Mouse (Mus musculus): ENCODE measurements around the gene Zkscan2.

Zkscan2 gene

GRCm38 (mm10) chr7:123500239-123501219 lies at the start of gene Zkscan2:
TSS of gene Zkscan2 (minus strand) at chr7:123500449.
- DNase-seq (ENCODE audit: low read depth, low spot score) = peak; percentile 98

DNA sequence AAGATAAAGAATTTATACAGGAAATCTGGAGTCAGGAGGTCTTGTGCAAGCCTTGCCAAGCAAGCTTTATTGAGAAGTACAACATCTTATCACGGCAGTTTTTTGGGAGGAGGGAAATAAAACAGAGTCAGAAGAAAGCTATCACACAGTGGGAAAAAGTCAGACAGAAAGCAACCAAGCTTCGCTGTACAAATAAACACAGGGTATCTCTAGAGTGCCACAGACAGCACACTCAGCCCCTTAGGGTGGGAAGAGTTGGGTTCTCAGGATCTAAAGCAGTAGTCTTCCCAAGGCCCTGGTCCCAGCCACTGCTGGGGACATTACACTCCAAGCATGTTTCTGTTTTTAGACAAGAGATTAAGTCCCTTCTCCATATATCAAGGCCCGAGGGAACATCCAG lies 28.9 kb upstream of the Zkscan2 start:
- no peak for DNase-seq (ENCODE audit: low read depth, low spot score)

- no peak for DNase-seq (ENCODE audit: low read depth, low spot score)
Measured at GRCm38 (mm10) chr7:123525761-123526160, 25.5 kb upstream of the Zkscan2 start.

DNA sequence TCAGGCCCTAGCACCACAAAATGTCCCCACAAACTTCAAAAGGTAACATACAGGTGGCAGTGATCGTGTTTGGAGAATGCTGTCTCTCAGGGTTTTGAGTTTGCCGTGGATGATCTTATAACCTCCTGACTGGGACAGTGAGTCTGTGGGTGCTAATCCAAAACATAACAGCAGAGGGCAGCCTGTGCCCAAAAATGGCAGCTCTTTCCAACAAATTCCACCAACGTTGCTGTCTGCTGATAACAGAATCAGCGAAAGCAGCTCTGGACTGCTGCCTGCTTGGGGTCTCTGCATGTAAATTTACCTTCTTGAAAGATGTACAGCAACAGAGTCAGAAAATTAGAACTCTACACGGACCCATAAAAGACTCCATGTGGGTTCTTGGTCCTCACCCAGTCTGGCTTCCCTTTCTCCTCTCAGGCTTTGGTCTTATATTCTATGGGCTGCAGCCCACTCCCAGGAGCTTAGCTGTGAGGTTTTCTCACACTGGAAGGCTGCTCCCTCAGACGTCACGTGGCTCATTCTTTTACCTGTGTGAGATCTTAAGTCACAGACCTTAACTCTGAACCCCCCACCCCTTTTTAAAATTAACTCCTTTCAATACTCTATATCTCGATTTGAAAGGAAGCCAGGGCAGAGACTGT lies 24.1 kb upstream of the Zkscan2 start:
- DNase-seq (ENCODE audit: low read depth, low spot score) = peak; percentile 78

GRCm38 (mm10) chr7:123507946-123508345 lies 7.7 kb upstream of the Zkscan2 start:
- no peak for DNase-seq (ENCODE audit: low read depth, low spot score)

DNA sequence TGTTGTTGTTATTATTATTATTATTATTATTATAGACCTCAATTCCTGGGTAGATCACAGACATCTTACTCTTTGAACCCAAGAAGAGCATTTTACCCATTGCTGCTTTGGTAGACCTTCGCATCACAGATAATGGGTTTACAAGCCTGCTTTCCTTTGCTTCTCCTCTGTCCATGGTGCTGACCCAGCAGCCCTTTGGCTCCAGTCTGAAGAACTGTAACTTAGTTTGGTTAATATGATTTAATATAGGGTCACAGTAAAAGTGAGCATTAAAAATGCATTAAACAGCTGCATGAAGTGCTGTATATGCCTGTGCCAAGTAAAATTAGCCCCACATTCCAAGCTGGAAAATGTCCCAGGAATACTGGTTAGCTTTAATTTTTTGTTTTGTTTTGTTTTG lies 3.1 kb upstream of the Zkscan2 start:
- no peak for DNase-seq (ENCODE audit: low read depth, low spot score)

DNA sequence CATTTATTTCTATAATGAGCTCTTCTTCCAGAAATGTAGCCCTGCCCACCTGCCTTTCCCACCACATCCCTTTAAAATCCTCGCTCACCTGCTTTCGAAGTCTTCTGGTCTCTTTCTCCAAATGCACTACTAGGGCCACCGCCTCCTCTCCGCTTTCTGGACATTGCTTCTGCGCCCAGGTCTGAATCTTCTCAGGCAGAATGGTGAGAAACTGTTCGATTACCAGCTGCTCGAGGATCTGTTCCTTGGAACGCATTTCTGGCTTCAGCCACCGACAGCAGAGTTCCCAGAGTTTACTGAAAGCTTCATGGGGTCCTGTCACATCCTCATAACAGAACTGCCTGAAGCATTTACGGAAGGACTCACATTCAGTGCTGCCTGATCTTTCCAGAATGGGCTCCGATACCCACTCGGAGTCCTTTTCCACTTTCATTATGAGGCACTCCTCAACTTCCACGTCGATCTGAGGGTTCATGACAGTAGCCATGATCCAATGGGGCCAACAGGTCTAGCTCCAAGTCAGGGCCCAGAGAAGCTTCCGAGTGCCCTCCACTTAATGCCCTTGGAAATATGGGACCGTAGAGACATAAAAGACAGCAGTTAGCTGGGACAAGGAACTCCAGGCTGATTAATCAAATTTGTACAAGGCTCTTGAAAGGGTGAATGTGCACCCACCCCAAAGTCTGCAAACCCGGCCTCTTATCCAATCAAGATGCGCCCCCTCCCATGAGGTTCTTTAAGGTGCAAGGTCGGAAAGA lies 589 bp downstream of the Zkscan2 start:
- peak; percentile 55 for DNase-seq (ENCODE audit: low read depth, low spot score)

DNA sequence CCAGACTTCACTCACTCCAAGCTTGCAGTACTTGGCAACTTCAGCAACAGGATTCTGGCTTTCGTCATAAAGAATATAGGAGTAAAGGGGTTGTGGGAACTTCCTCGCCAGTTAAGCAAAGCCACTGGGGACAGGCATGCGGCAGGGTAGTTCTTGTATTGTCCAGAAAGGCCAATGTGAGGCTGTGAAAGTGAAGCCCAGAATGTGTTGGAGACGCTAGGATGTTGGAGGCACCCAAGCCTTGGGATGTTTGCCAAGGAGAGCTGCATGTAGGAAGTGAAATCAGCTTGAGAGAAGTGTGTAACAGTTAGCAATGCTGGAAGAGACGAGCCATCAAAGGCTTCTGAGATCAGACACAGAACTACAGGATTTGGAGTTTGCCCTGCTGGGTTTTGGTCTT lies 12.5 kb downstream of the Zkscan2 start:
- peak; percentile 82 for DNase-seq (ENCODE audit: low read depth, low spot score)

GRCm38 (mm10) chr7:123467961-123468360 lies 32.3 kb downstream of the Zkscan2 start:
- DNase-seq (ENCODE audit: low read depth, low spot score) = peak; percentile 78

- DNase-seq (ENCODE audit: low read depth, low spot score) = peak; percentile 91
Measured at GRCm38 (mm10) chr7:123465692-123466387, 34.4 kb downstream of the Zkscan2 start.

- DNase-seq (ENCODE audit: low read depth, low spot score) = peak; percentile 16
Measured at GRCm38 (mm10) chr7:123463569-123463968, 36.7 kb downstream of the Zkscan2 start.

DNA sequence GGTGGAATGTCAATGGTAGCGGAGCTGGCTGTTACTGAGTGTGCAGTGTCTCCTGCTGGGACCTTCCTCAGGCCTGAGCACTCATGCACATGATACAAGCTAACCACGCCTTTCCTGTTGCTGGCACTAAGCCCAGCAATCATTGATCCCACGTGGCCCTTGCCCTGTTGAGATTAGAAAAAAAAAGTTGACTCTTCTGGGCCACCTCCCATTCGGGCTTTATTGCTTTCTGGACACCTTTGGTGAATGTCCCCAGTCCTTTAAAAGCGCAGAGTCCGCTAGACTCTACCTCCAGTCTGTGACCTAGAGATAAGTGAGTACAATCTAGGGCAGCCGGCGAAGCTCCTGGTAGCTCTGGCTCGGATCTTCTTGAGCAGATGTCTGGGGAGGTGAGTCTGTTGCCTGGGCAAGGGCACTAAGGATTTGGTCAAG lies 38.2 kb downstream of the Zkscan2 start, which contains the start of gene Aqp8:
Gene Aqp8, plus strand, starts transcription at position 222 of the 432 bp plus-strand sequence.
- peak; percentile 15 for DNase-seq (ENCODE audit: low read depth, low spot score)

- no peak for DNase-seq (ENCODE audit: low read depth, low spot score)
Measured at GRCm38 (mm10) chr7:123461316-123461715, 38.9 kb downstream of the Zkscan2 start.

GRCm38 (mm10) chr7:123459247-123459646 lies 41.0 kb downstream of the Zkscan2 start:
- DNase-seq (ENCODE audit: low read depth, low spot score) = no peak

GRCm38 (mm10) chr7:123458309-123458708 lies 41.9 kb downstream of the Zkscan2 start:
- no peak for DNase-seq (ENCODE audit: low read depth, low spot score)

DNA sequence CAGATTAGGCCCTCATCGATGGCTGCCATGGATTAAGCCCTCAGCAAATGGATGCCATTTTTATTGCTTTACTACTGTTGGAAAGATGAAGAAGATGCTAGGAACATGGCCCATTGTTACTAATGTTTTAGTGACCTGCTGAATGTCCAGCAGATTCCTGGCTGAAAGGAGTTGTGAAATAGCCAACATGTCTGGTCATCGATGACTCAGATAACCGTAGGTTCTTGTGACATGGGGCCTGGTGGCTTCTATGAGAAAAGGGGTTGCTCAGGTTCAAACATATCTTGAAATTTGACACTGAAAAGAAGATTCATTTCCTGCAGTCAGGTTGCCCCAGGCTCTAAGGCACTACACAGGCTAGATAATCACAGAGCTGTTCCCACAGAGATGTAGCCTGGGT lies 45.2 kb downstream of the Zkscan2 start:
- no peak for DNase-seq (ENCODE audit: low read depth, low spot score)

DNA sequence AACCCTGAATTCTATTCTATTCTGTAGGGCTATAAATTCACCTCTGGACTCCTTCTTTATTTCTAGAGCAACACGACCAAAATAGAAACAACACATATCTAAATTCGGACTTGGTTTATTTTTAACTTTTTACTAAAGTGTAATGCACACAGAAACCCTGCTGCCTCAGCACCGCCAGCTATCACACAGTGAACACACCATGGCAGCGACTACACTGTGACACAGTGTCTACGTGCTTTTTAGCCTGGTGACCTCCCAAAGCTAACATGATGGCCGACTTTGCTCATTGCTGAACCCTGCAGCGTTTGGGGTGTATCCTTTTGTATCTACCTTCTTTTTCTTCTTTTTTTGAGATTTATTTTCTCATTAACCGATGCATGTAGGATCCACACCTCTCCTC lies 47.2 kb downstream of the Zkscan2 start:
- no peak for DNase-seq (ENCODE audit: low read depth, low spot score)

DNA sequence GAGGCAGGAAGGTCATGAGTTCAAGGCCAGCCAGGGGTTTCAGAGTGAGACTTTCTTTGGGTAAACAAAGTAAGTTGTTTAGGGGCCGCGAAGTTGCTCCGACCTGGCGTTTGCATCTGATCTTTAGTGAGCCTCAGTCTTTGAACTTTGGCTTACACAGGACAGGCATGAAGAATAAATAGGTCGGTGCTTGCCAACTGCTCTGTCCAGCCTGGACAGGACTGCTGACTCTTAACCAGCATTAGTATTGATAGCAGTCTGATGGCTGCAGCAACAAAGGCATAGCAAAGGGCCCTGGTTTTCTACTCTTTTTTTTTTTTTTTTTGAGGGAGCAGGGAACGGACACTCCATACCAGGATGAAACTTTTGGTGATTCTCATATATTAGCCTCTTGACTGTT lies 47.7 kb downstream of the Zkscan2 start:
- DNase-seq (ENCODE audit: low read depth, low spot score) = no peak

- no peak for DNase-seq (ENCODE audit: low read depth, low spot score)
Measured at GRCm38 (mm10) chr7:123450515-123450914, 49.7 kb downstream of the Zkscan2 start.

GRCm38 (mm10) chr7:123449676-123450075 lies 50.6 kb downstream of the Zkscan2 start:
- no peak for DNase-seq (ENCODE audit: low read depth, low spot score)

DNA sequence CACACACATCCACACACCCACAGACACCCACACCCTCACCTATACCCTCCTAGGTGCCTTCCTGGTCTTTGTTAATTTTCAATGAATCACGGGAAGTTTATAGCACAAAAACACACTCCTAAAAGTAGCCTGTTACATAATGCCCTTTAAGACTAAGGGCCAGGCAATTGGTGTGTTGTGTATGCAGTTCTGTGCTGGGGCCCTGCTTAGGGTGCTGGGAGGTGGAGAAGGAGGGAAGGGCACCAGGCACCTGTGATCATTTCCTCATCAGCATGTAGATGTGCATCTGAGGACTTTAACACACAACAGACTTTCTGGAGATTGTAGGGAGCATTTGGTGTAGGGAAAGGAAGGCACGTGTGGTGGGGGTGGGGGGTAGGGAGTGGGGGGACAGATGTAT lies 51.5 kb downstream of the Zkscan2 start:
- no peak for DNase-seq (ENCODE audit: low read depth, low spot score)

Data from brain, adult 2 months (tissue).